Mouse (Mus musculus) heart, embryonic 13.5 days (tissue): ENCODE measurements around the gene Plek2. TPM values are rescaled to one million over a fixed set of nuclear protein-coding genes. Genes with fewer than 3 reads are reported as not detected.

Source experiments
- ATAC-seq: fragments of 200-750 bp; cut with Nextera tagmentation; 2 replicates; pipeline ENCODE4 v1.8.0; 2017; ENCODE audit warnings: moderate TSS enrichment; ENCODE audit not compliant: insufficient number of reproducible peaks, low FRiP score, low TSS enrichment; ENCODE audit errors: extremely low read depth
- H3K27ac ChIP-seq: fragments of 300-500 bp; sonication (generic); replicated peaks from 2 replicates; pipeline ENCODE4 v1.5.1; 2015; ENCODE audit warnings: moderate library complexity, mild to moderate bottlenecking, inconsistent platforms
- H3K27me3 ChIP-seq: fragments of 300-500 bp; sonication (generic); replicated peaks from 2 replicates; pipeline ENCODE4 v1.6.1; 2015; ENCODE audit warnings: mild to moderate bottlenecking, inconsistent platforms
- H3K36me3 ChIP-seq: fragments of 300-500 bp; sonication (generic); 2 replicates; pipeline ENCODE4 v1.6.1; 2015; ENCODE audit warnings: mild to moderate bottlenecking, inconsistent platforms
- H3K4me1 ChIP-seq: fragments of 300-500 bp; sonication (generic); 2 replicates; pipeline ENCODE4 v1.6.1; 2015; ENCODE audit warnings: inconsistent platforms
- H3K4me2 ChIP-seq: fragments of 300-500 bp; sonication (generic); 2 replicates; pipeline ENCODE4 v1.6.1; 2015; ENCODE audit warnings: inconsistent platforms, mild to moderate bottlenecking, moderate library complexity
- H3K4me3 ChIP-seq: fragments of 300-500 bp; sonication (generic); 2 replicates; pipeline ENCODE4 v1.5.1; 2015; ENCODE audit warnings: moderate library complexity, mild to moderate bottlenecking, inconsistent platforms
- H3K9ac ChIP-seq: fragments of 300-500 bp; sonication (generic); 2 replicates; pipeline ENCODE4 v1.6.1; 2015; ENCODE audit warnings: inconsistent platforms, mild to moderate bottlenecking, moderate library complexity
- H3K9me3 ChIP-seq: fragments of 300-500 bp; sonication (generic); 2 replicates; pipeline ENCODE4 v1.6.1; 2016; ENCODE audit warnings: inconsistent platforms
- WGBS: fragments of 180-500 bp; shearing (Covaris S2); methylation state at CpG from one replicate; pipeline ENCODE4 v1.1.7; 2015; ENCODE audit warnings: mixed read lengths; 5-methylcytosine and 5-hydroxymethylcytosine counted together
- polyA plus RNA-seq: library from polyadenylated mRNA; unstranded; fragments of >200 nt; fragmentation: Nextera tagmentation; extraction: Ambion mirVana; gene quantifications from 2 replicates; pipeline ENCODE4 v1.2.1, GENCODE M21; 2015

Plek2 gene
- polyA plus RNA-seq, 1 experiment from 2014 or later, result 7.7 TPM

GRCm38 (mm10) chr12:78862254-78862730, 44.5 kb downstream of the Plek2 start:
- peak overlapping the region; percentile 82 for H3K4me2 ChIP-seq
- peak overlapping the region; percentile 96 for H3K9ac ChIP-seq
- peak overlapping the region; percentile 93 for H3K27ac ChIP-seq
- WGBS, result 0% methylated on average over 22 of the region's 22 CpGs
- no peaks in the 10 kb centered on the region for H3K9me3 ChIP-seq
- H3K27me3 ChIP-seq, result no peaks in the 10 kb centered on the region
- peaks cover 15% of the 10 kb centered on the region for H3K36me3 ChIP-seq
- peaks cover 40% of the 10 kb centered on the region for H3K4me1 ChIP-seq
- H3K4me3 ChIP-seq, result peak overlapping the region; percentile 91
- no peak; the same call in 1 of the 2 replicates for ATAC-seq

DNA sequence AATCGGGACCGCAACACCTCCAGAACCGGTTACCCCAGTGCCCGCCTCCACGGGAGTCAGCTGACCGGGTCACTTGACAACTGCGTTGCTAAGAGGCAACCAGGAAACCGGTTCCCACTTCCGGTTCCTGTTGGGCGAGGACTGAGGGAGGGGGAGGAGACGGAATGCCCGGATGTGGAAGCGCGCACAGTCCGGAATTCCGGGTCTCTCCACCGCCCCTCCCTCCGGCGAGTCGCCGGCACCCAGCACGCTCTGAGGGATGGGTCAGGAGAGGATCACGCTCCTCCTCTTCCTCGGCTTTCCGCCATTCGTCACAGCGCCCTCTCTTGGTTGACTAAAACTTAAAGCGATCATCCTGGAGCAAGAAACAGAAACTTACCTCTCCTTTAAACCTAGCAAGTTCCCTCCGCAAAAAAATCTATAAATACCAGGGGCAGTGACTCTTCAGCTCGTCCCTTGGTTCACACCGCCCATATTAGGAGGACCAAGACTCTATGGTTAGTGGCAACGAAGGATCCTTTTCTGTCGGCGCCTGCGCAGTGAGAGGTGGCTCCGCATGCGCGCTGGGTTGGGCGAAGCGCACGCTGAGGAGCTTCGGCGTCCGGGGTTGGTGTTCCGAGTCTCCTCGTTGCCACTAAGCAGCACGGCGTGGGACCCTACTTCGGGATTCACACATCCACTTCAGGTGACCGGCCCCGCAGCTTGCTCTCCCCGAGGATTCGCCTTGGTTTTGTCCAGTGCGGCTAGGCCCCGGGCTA, 45.1 kb downstream of the Plek2 start, which contains the start of the genes Atp6v1d and Eif2s1:
TSS of gene Atp6v1d (minus strand) at position 143 of the 758 bp plus-strand sequence.
TSS of gene Eif2s1 (plus strand) at position 324 of the 758 bp plus-strand sequence.
- no peaks in the 10 kb centered on the region for H3K27me3 ChIP-seq
- under 1% methylated on average over 55 of the region's 55 CpGs for WGBS
- peaks cover 40% of the 10 kb centered on the region for H3K4me1 ChIP-seq
- H3K4me2 ChIP-seq, result peak within 1 kb of the TSS; percentile 89
- peak within 1 kb of the TSS; percentile 91 for H3K4me3 ChIP-seq
- H3K36me3 ChIP-seq, result peaks cover 15% of the 10 kb centered on the region
- H3K27ac ChIP-seq, result peak within 1 kb of the TSS; percentile 93
- H3K9me3 ChIP-seq, result no peaks in the 10 kb centered on the region
- ATAC-seq, result peak; percentile 100
- H3K9ac ChIP-seq, result peak within 1 kb of the TSS; percentile 96

GRCm38 (mm10) chr12:78860921-78861495, 45.8 kb downstream of the Plek2 start:
- no peak for ATAC-seq
- H3K9me3 ChIP-seq, result no peaks in the 10 kb centered on the region
- peak overlapping the region; percentile 89 for H3K4me2 ChIP-seq
- H3K4me1 ChIP-seq, result peaks cover 40% of the 10 kb centered on the region
- H3K27ac ChIP-seq, result peak overlapping the region; percentile 69
- H3K27me3 ChIP-seq, result no peaks in the 10 kb centered on the region
- H3K36me3 ChIP-seq, result peaks cover 21% of the 10 kb centered on the region
- peak overlapping the region; percentile 91 for H3K4me3 ChIP-seq
- peak overlapping the region; percentile 87 for H3K9ac ChIP-seq
- WGBS, result under 1% methylated on average over 30 of the region's 30 CpGs

- no peak for ATAC-seq
- Histone ChIP-seq H3K9ac (no peak overlapping the region), H3K27me3 (no peaks in the 10 kb centered on the region), H3K27ac (no peak overlapping the region), H3K4me3 (no peak overlapping the region), H3K9me3 (no peaks in the 10 kb centered on the region), H3K4me1 (no peaks in the 10 kb centered on the region), H3K4me2 (no peak overlapping the region), H3K36me3 (peaks cover 75% of the 10 kb centered on the region)
- WGBS, result 88% methylated on average over 4 of the region's 4 CpGs
These were observed 58.5 kb downstream of the Plek2 start for GRCm38 (mm10) chr12:78848246-78848645.

- peaks cover 6% of the 10 kb centered on the region; the same call in 1 of the 2 replicates for H3K4me1 ChIP-seq
- no peak overlapping the region for H3K4me2 ChIP-seq
- H3K9me3 ChIP-seq, result no peaks in the 10 kb centered on the region
- H3K36me3 ChIP-seq, result peaks cover 87% of the 10 kb centered on the region
- no peak overlapping the region for H3K4me3 ChIP-seq
- H3K27ac ChIP-seq, result no peak overlapping the region
- no peaks in the 10 kb centered on the region for H3K27me3 ChIP-seq
- 82% methylated on average over 1 of the region's 1 CpGs for WGBS
- ATAC-seq, result no peak
- no peak overlapping the region for H3K9ac ChIP-seq
These were observed 64.3 kb downstream of the Plek2 start for GRCm38 (mm10) chr12:78842429-78842828.

DNA sequence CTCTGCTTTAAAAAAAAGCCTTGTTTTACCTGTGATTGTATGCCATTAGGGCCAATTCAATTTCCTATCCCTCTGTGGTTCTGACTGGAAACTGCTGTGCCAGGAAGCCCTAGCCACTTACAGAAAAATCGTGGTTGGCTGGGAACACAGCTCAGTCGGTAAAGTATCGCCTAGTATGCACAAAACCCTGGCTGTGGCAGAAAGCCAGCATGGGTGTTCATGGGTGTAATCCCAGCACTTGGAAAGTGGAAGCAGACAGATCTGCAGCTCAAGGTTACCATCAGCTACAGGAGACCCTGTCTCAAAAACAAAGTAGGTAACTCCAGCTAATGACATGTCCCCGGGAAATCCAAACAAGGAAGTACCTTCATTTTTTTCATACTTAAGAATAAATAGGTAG, 66.9 kb downstream of the Plek2 start:
- Histone ChIP-seq H3K9me3 (no peaks in the 10 kb centered on the region), H3K36me3 (peaks cover 88% of the 10 kb centered on the region), H3K4me3 (no peak overlapping the region), H3K9ac (no peak overlapping the region), H3K27ac (no peak overlapping the region), H3K4me1 (peaks cover 6% of the 10 kb centered on the region; the same call in 1 of the 2 replicates), H3K4me2 (no peak overlapping the region), H3K27me3 (no peaks in the 10 kb centered on the region)
- WGBS, result 84% methylated on average over 4 of the region's 4 CpGs
- ATAC-seq, result no peak

Other genes starting within 250 kb of the Plek2 start
- gene Fam71d, start 215.4 kb downstream of the Plek2 start, polyA plus RNA-seq, result not detected in 2 replicates
- 14.6 and 16.8 TPM in 2 replicates for gene Mpp5, start 158.1 kb downstream of the Plek2 start, polyA plus RNA-seq
- gene Atp6v1d, start 45.3 kb downstream of the Plek2 start, polyA plus RNA-seq, result 67.6 and 68.8 TPM in 2 replicates
- gene Eif2s1, start 45.1 kb downstream of the Plek2 start, polyA plus RNA-seq, result 152 and 167 TPM in 2 replicates
- 2.6 TPM in 2 replicates for gene Tmem229b, start 100.7 kb upstream of the Plek2 start, polyA plus RNA-seq
- 2.3 and 2.7 TPM in 2 replicates for gene Plekhh1, start 122.2 kb upstream of the Plek2 start, polyA plus RNA-seq
- 14.5 and 15.4 TPM in 2 replicates for gene Pigh, start 182.7 kb upstream of the Plek2 start, polyA plus RNA-seq
- gene Arg2, start 223.8 kb upstream of the Plek2 start, polyA plus RNA-seq, result 0.33 and 0.60 TPM in 2 replicates